Mouse (Mus musculus): Measurements from ENCODE around the gene Rnf215. TPM values are rescaled to one million over a fixed set of nuclear protein-coding genes. Genes with fewer than 3 reads are reported as not detected.

Gene Rnf215
- polyA plus RNA-seq, 1 experiment from 2014 or later, result 29.7 TPM

- no peaks in the 10 kb centered on the region for H3K4me1 ChIP-seq (ENCODE audit: control insufficient read depth, insufficient read depth, low read length)
- ATAC-seq (ENCODE audit: insufficient read depth, low FRiP score, low TSS enrichment) (no peak), DNase-seq (ENCODE audit: low spot score) (no peak)
- H3K9ac ChIP-seq (ENCODE audit: low read length), result no peak overlapping the region
- peaks cover 3% of the 10 kb centered on the region; the same call in 1 of the 2 replicates for H3K36me3 ChIP-seq (ENCODE audit: control insufficient read depth, insufficient read depth, low read length)
- WGBS, result 85% methylated on average over 5 of the region's 5 CpGs
- H3K27me3 ChIP-seq (ENCODE audit: control insufficient read depth, insufficient read depth, low read length), result no peaks in the 10 kb centered on the region
- no peaks in the 10 kb centered on the region for H3K9me3 ChIP-seq (ENCODE audit: control insufficient read depth, low read length)
- H3K4me2 ChIP-seq (ENCODE audit: low read depth), result no peak overlapping the region
- H3K27ac ChIP-seq (ENCODE audit: low read depth, low read length), result no peak overlapping the region
- H3K4me3 ChIP-seq (ENCODE audit: low read depth, low read length), result no peak overlapping the region
Measured at GRCm38 (mm10) chr11:4148120-4148519, 13.1 kb downstream of the Rnf215 start.

- Histone ChIP-seq H3K27me3 (ENCODE audit: control insufficient read depth, insufficient read depth, low read length) (no peaks in the 10 kb centered on the region), H3K4me1 (ENCODE audit: control insufficient read depth, insufficient read depth, low read length) (no peaks in the 10 kb centered on the region), H3K4me3 (ENCODE audit: low read depth, low read length) (no peak overlapping the region), H3K9me3 (ENCODE audit: control insufficient read depth, low read length) (no peaks in the 10 kb centered on the region), H3K9ac (ENCODE audit: low read length) (no peak overlapping the region), H3K36me3 (ENCODE audit: control insufficient read depth, insufficient read depth, low read length) (peaks cover 3% of the 10 kb centered on the region; the same call in 1 of the 2 replicates), H3K4me2 (ENCODE audit: low read depth) (no peak overlapping the region), H3K27ac (ENCODE audit: low read depth, low read length) (no peak overlapping the region)
- DNase-seq (ENCODE audit: low spot score) (no peak), ATAC-seq (ENCODE audit: insufficient read depth, low FRiP score, low TSS enrichment) (no peak)
- WGBS, result 89% methylated on average over 9 of the region's 9 CpGs
Measured at GRCm38 (mm10) chr11:4148536-4149156, 13.6 kb downstream of the Rnf215 start.

GRCm38 (mm10) chr11:4149886-4150285 is 14.9 kb downstream of the Rnf215 start:
- Histone ChIP-seq H3K27ac (ENCODE audit: low read depth, low read length) (no peak overlapping the region), H3K9me3 (ENCODE audit: control insufficient read depth, low read length) (no peaks in the 10 kb centered on the region), H3K36me3 (ENCODE audit: control insufficient read depth, insufficient read depth, low read length) (no peaks in the 10 kb centered on the region), H3K4me1 (ENCODE audit: control insufficient read depth, insufficient read depth, low read length) (no peaks in the 10 kb centered on the region), H3K9ac (ENCODE audit: low read length) (no peak overlapping the region), H3K4me2 (ENCODE audit: low read depth) (no peak overlapping the region), H3K27me3 (ENCODE audit: control insufficient read depth, insufficient read depth, low read length) (no peaks in the 10 kb centered on the region), H3K4me3 (ENCODE audit: low read depth, low read length) (no peak overlapping the region)
- DNase-seq (ENCODE audit: low spot score), result no peak
- ATAC-seq (ENCODE audit: insufficient read depth, low FRiP score, low TSS enrichment), result no peak
- 91% methylated on average over 6 of the region's 6 CpGs for WGBS

GRCm38 (mm10) chr11:4153694-4154093 is 18.7 kb downstream of the Rnf215 start:
- Histone ChIP-seq H3K4me1 (ENCODE audit: control insufficient read depth, insufficient read depth, low read length) (no peaks in the 10 kb centered on the region), H3K9ac (ENCODE audit: low read length) (no peak overlapping the region), H3K4me3 (ENCODE audit: low read depth, low read length) (no peak overlapping the region), H3K4me2 (ENCODE audit: low read depth) (no peak overlapping the region), H3K36me3 (ENCODE audit: control insufficient read depth, insufficient read depth, low read length) (no peaks in the 10 kb centered on the region), H3K27me3 (ENCODE audit: control insufficient read depth, insufficient read depth, low read length) (no peaks in the 10 kb centered on the region), H3K27ac (ENCODE audit: low read depth, low read length) (no peak overlapping the region), H3K9me3 (ENCODE audit: control insufficient read depth, low read length) (no peaks in the 10 kb centered on the region)
- no peak for ATAC-seq (ENCODE audit: insufficient read depth, low FRiP score, low TSS enrichment)
- DNase-seq (ENCODE audit: low spot score), result no peak
- WGBS, result 95% methylated on average over 7 of the region's 7 CpGs

GRCm38 (mm10) chr11:4155641-4156040 is 20.6 kb downstream of the Rnf215 start:
- H3K36me3 ChIP-seq (ENCODE audit: control insufficient read depth, insufficient read depth, low read length), result no peaks in the 10 kb centered on the region
- H3K27ac ChIP-seq (ENCODE audit: low read depth, low read length), result no peak overlapping the region
- H3K4me2 ChIP-seq (ENCODE audit: low read depth), result no peak overlapping the region
- H3K9ac ChIP-seq (ENCODE audit: low read length), result no peak overlapping the region
- 72% methylated on average over 5 of the region's 5 CpGs for WGBS
- no peak overlapping the region for H3K4me3 ChIP-seq (ENCODE audit: low read depth, low read length)
- no peaks in the 10 kb centered on the region for H3K9me3 ChIP-seq (ENCODE audit: control insufficient read depth, low read length)
- no peak for DNase-seq (ENCODE audit: low spot score)
- no peaks in the 10 kb centered on the region; the same call in 1 of the 2 replicates for H3K4me1 ChIP-seq (ENCODE audit: control insufficient read depth, insufficient read depth, low read length)
- no peaks in the 10 kb centered on the region for H3K27me3 ChIP-seq (ENCODE audit: control insufficient read depth, insufficient read depth, low read length)
- no peak for ATAC-seq (ENCODE audit: insufficient read depth, low FRiP score, low TSS enrichment)

- H3K27me3 ChIP-seq (ENCODE audit: control insufficient read depth, insufficient read depth, low read length), result no peaks in the 10 kb centered on the region
- ATAC-seq (ENCODE audit: insufficient read depth, low FRiP score, low TSS enrichment) (no peak), DNase-seq (ENCODE audit: low spot score) (no peak)
- no peak overlapping the region for H3K27ac ChIP-seq (ENCODE audit: low read depth, low read length)
- H3K4me3 ChIP-seq (ENCODE audit: low read depth, low read length), result no peak overlapping the region
- no peaks in the 10 kb centered on the region; the same call in 1 of the 2 replicates for H3K36me3 ChIP-seq (ENCODE audit: control insufficient read depth, insufficient read depth, low read length)
- 91% methylated on average over 3 of the region's 3 CpGs for WGBS
- H3K4me2 ChIP-seq (ENCODE audit: low read depth), result no peak overlapping the region
- no peak overlapping the region for H3K9ac ChIP-seq (ENCODE audit: low read length)
- no peaks in the 10 kb centered on the region for H3K9me3 ChIP-seq (ENCODE audit: control insufficient read depth, low read length)
- H3K4me1 ChIP-seq (ENCODE audit: control insufficient read depth, insufficient read depth, low read length), result peaks cover 12% of the 10 kb centered on the region
Measured at GRCm38 (mm10) chr11:4158676-4159075, 23.7 kb downstream of the Rnf215 start.

GRCm38 (mm10) chr11:4159808-4160708 is 25.1 kb downstream of the Rnf215 start, which contains the start of the genes Ccdc157 and Sf3a1:
Gene Ccdc157 (minus strand): TSS chr11:4160293.
Gene Sf3a1 (plus strand): TSS chr11:4160350.
- Histone ChIP-seq H3K9ac (ENCODE audit: low read length) (peak within 1 kb of the TSS; percentile 88), H3K4me1 (ENCODE audit: control insufficient read depth, insufficient read depth, low read length) (peaks cover 12% of the 10 kb centered on the region), H3K27ac (ENCODE audit: low read depth, low read length) (peak within 1 kb of the TSS; percentile 77; the same call in 1 of the 2 replicates), H3K36me3 (ENCODE audit: control insufficient read depth, insufficient read depth, low read length) (peaks cover 7% of the 10 kb centered on the region), H3K9me3 (ENCODE audit: control insufficient read depth, low read length) (no peaks in the 10 kb centered on the region), H3K27me3 (ENCODE audit: control insufficient read depth, insufficient read depth, low read length) (no peaks in the 10 kb centered on the region), H3K4me2 (ENCODE audit: low read depth) (peak within 1 kb of the TSS; percentile 79), H3K4me3 (ENCODE audit: low read depth, low read length) (peak within 1 kb of the TSS; percentile 49)
- DNase-seq (ENCODE audit: low spot score), result peak; percentile 94
- ATAC-seq (ENCODE audit: insufficient read depth, low FRiP score, low TSS enrichment), result peak; percentile 96
- WGBS, result 1% methylated on average over 45 of the region's 54 CpGs

GRCm38 (mm10) chr11:4160758-4161480 is 25.9 kb downstream of the Rnf215 start:
- Histone ChIP-seq H3K36me3 (ENCODE audit: control insufficient read depth, insufficient read depth, low read length) (peaks cover 7% of the 10 kb centered on the region), H3K27ac (ENCODE audit: low read depth, low read length) (no peak overlapping the region; the same call in 1 of the 2 replicates), H3K4me1 (ENCODE audit: control insufficient read depth, insufficient read depth, low read length) (peaks cover 12% of the 10 kb centered on the region), H3K9me3 (ENCODE audit: control insufficient read depth, low read length) (no peaks in the 10 kb centered on the region), H3K4me3 (ENCODE audit: low read depth, low read length) (peak overlapping the region; percentile 49), H3K4me2 (ENCODE audit: low read depth) (peak overlapping the region; percentile 79), H3K9ac (ENCODE audit: low read length) (peak overlapping the region; percentile 88), H3K27me3 (ENCODE audit: control insufficient read depth, insufficient read depth, low read length) (no peaks in the 10 kb centered on the region)
- DNase-seq (ENCODE audit: low spot score) (no peak), ATAC-seq (ENCODE audit: insufficient read depth, low FRiP score, low TSS enrichment) (no peak)
- 7% methylated on average over 15 of the region's 15 CpGs for WGBS
